Mouse (Mus musculus) liver, adult 2 months (tissue): ENCODE results near the gene Gtf3c2. TPM values are rescaled to one million over a fixed set of nuclear protein-coding genes. Genes with fewer than 3 reads are reported as not detected.

Experiments used
- DNase-seq: peaks from one replicate; pipeline ENCODE4 v3.0.0-alpha.2; 2011; ENCODE audit warnings: low read depth, low spot score; ENCODE audit errors: extremely low read depth
- H3K27ac ChIP-seq: fragments of 200-500 bp; replicated peaks from 2 replicates; pipeline ENCODE4 v1.5.1; 2012; ENCODE audit warnings: low read depth, mild to moderate bottlenecking, control low read depth, inconsistent platforms, low read length; ENCODE audit not compliant: insufficient read depth
- H3K27me3 ChIP-seq: fragments of 200-500 bp; 2 replicates; pipeline ENCODE4 v1.6.1; 2012; ENCODE audit warnings: mild to moderate bottlenecking, moderate library complexity, low read length, inconsistent platforms; ENCODE audit not compliant: control insufficient read depth, insufficient read depth
- H3K36me3 ChIP-seq: fragments of 200-500 bp; 2 replicates; pipeline ENCODE4 v1.6.1; 2012; ENCODE audit warnings: low read length, inconsistent platforms; ENCODE audit not compliant: control insufficient read depth, insufficient read depth
- H3K4me1 ChIP-seq: fragments of 200-500 bp; 2 replicates; pipeline ENCODE4 v1.6.1; 2011; ENCODE audit warnings: low read length; ENCODE audit not compliant: control insufficient read depth, insufficient read depth
- H3K4me3 ChIP-seq: fragments of 200-500 bp; 2 replicates; pipeline ENCODE4 v1.5.1; 2011; ENCODE audit warnings: low read depth, mild to moderate bottlenecking, control low read depth, low read length, moderate library complexity; ENCODE audit not compliant: insufficient read depth
- H3K79me2 ChIP-seq: fragments of 200-500 bp; 2 replicates; pipeline ENCODE4 v1.6.1; 2012; ENCODE audit warnings: inconsistent platforms, mild to moderate bottlenecking, low read length, moderate library complexity; ENCODE audit not compliant: control insufficient read depth, insufficient read depth
- H3K9ac ChIP-seq: fragments of 200-500 bp; 2 replicates; pipeline ENCODE4 v1.6.1; 2012; ENCODE audit warnings: low read depth, mild to moderate bottlenecking, control low read depth, inconsistent platforms, low read length
- CTCF ChIP-seq: fragments of 200-500 bp; IDR thresholded peaks from 2 replicates; pipeline ENCODE4 v1.5.1; 2011; ENCODE audit warnings: low read depth, low read length, control low read depth
- POLR2A ChIP-seq: fragments of 200-500 bp; IDR thresholded peaks from 2 replicates; pipeline ENCODE4 v1.6.1; 2011; ENCODE audit warnings: low read length, control low read depth; ENCODE audit not compliant: insufficient read depth; ENCODE audit errors: extremely low read depth
- WGBS: fragments of 180-500 bp; shearing (Covaris S2); methylation state at CpG from one replicate; pipeline ENCODE4 v1.1.7; 2018; 5-methylcytosine and 5-hydroxymethylcytosine counted together
- polyA plus RNA-seq: library from polyadenylated mRNA; depleted of rRNA; stranded (reverse); fragments of >200 nt; gene quantifications from 2 replicates; pipeline ENCODE4 v1.2.3, GENCODE M21; 2012
- total RNA-seq: library from RNA; depleted of rRNA; stranded (reverse); fragments of >200 nt; gene quantifications from 2 replicates; pipeline ENCODE4 v1.2.3, GENCODE M21; 2014

The Gtf3c2 gene
- total and polyA plus RNA-seq, 2 experiments = 10.9 to 33.0 TPM

DNA sequence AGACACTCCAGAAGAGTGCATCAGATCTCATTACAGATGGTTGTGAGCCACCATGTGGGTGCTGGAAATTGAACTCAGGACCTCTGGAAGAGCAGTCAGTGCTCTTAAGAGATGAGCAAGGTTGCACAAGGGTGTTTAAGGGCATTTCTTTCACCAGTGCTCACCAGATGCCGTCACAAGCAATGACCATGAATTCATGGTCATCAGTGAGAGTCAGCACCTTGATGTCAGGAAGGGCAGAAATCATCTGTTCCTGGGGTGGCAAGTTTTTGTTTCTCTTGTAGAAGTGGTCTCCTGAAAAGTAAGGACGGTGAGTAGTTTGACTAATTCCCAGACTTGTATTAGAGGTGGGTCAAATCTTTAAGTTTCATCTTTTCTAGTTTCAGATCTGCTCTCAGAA is 23.9 kb upstream of the Gtf3c2 start:
- Histone ChIP-seq H3K4me1 (peaks cover 4% of the 10 kb centered on the region), H3K79me2 (peaks cover 11% of the 10 kb centered on the region), H3K27me3 (no peaks in the 10 kb centered on the region), H3K4me3 (no peak overlapping the region), H3K27ac (no peak overlapping the region), H3K9ac (no peak overlapping the region), H3K36me3 (peaks cover 37% of the 10 kb centered on the region)
- WGBS = 97% methylated on average over 2 of the region's 2 CpGs
- no peak for DNase-seq
- TF ChIP-seq CTCF (no peak), POLR2A (no peak)

DNA sequence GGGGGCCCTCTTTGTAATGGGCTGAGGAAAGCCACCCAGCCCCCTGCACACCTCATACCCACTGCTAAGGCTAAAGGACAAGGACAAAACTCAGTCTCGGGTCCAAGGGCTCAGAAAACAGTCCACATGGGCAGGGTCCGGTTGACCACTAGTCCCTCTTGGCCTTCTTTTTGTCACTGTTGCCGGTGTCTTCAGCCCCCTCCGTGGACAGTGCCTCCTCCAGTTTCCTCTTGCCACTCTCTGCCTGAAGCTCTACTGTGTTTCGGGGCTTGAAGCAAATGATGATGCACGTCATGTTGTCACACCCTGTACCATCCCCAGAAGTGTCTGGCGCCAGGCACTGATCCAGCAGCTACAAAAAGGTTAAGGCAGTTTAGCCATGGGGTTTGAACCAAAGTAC is 23.0 kb upstream of the Gtf3c2 start:
- peaks cover 4% of the 10 kb centered on the region for H3K4me1 ChIP-seq
- H3K79me2 ChIP-seq = peaks cover 7% of the 10 kb centered on the region
- H3K36me3 ChIP-seq = peaks cover 40% of the 10 kb centered on the region
- peak overlapping the region; percentile 59; the same call in 1 of the 2 replicates for H3K27ac ChIP-seq
- no peaks in the 10 kb centered on the region for H3K27me3 ChIP-seq
- H3K9ac ChIP-seq = peak overlapping the region; percentile 76; the same call in 1 of the 2 replicates
- TF ChIP-seq POLR2A = no peak
- TF ChIP-seq CTCF = no peak
- WGBS = 88% methylated on average over 7 of the region's 7 CpGs
- H3K4me3 ChIP-seq = peak overlapping the region; percentile 66
- DNase-seq = no peak

DNA sequence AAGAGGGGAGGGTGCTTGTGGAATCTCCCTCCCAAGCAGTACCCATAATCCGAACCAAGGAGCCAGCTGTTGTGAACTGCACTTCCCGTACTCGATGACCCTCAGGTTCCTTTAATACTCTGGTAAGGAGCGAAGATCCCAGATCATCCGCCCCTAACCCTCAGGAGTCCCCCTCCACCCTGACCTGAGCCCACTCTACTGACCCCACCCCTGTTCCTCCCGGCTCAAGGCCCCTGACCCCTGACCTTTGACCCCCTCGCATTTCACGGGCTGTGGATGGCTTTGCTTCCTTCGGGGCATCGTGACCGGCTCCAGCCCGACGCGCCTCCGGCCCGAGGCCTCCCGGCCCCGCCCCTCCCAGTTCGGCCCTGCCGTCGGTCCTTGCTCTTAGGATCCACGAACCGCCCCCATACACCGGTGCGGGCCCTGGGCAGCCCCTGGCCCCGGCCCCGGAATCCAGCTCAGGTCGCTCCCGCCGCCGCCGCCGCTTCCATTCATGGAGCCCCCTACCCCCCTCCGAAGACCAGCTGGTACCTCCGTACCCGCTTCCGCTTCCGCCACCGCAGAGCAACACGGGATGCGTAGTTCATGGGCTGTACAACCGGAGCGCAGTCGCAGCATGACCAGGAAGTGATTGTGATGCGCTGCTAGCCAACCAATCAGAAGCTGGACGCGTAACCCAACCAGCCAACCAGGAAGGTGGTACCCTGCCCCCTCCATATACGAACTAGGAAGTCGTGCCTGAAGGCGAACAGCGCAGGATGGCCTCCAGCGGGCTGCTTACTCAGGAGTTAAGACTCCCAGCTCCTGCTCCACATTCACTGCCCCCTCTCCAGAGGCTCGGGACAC is 22.0 kb upstream of the Gtf3c2 start, which contains the start of gene Zfp513:
Zfp513 (minus strand) TSS at position 562 of the 849 bp plus-strand sequence.
- Histone ChIP-seq H3K4me3 (peak within 1 kb of the TSS; percentile 73), H3K27me3 (no peaks in the 10 kb centered on the region), H3K27ac (peak within 1 kb of the TSS; percentile 81), H3K9ac (peak within 1 kb of the TSS; percentile 81), H3K4me1 (peaks cover 4% of the 10 kb centered on the region), H3K79me2 (peaks cover 7% of the 10 kb centered on the region), H3K36me3 (peaks cover 37% of the 10 kb centered on the region)
- WGBS = 1% methylated on average over 53 of the region's 53 CpGs
- DNase-seq = peak; percentile 98
- TF ChIP-seq POLR2A (peak; percentile 89; the same call in 1 of the 2 replicates), CTCF (no peak)

DNA sequence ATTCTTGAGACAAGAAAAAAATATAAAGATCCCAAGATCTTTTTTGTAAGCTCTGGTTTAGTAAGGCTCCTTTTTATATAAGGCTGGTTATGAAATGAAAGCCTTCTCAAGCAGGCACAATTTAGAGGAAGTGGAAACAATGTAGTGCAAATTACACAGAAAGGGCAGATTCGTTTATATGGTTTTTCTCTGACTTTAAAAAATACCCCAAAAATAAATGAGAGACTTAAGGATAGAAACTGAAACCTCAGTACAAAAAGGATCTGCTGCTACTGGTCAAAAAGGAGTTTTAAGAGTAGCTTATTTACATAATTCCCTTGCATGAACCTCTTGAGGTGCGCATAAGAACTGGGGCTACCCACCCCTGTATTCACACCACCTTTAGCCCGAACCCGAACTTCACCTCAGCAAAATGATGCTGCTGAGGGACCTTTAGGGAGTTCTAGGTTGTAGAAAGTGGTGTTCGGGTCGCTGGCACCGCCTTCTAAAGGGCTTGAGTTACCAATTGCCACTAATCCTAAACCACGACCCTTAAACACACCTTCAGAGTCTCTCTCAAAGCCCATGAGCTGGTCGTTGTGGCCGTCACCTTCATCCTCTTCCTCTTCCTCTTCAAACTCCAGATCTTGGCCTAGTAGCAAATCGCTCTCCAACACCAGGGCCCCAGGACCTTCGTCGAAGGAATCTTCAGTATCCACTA is 21.2 kb upstream of the Gtf3c2 start:
- no peak for TF ChIP-seq CTCF
- no peak for TF ChIP-seq POLR2A

DNA sequence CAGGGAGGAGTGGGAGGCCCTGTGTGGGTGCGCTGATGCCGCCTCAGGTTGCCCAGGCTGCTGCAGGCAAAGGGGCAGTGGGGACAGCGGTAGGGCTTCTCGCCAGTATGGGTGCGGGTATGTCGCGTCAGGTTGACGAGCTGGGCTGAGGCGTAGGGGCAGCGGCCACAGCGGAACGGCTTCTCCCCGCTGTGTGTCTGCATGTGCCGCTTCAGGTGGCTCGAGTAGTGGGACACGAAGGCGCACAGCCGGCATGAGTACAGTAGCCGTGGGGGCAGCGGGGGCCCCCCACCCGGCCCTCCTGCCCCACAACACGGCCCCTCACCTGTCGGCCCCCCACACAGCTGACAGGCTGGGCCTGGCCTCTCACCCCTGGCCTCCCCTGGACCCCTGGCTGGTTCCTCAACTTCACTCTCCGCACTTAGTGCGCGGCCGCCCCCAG is 20.4 kb upstream of the Gtf3c2 start:
- no peak for DNase-seq
- peaks cover 4% of the 10 kb centered on the region for H3K4me1 ChIP-seq
- peaks cover 42% of the 10 kb centered on the region for H3K36me3 ChIP-seq
- no peaks in the 10 kb centered on the region for H3K27me3 ChIP-seq
- WGBS = 90% methylated on average over 27 of the region's 27 CpGs
- peaks cover 7% of the 10 kb centered on the region for H3K79me2 ChIP-seq
- H3K27ac ChIP-seq = no peak overlapping the region
- H3K9ac ChIP-seq = no peak overlapping the region
- TF ChIP-seq CTCF = no peak
- TF ChIP-seq POLR2A = no peak
- no peak overlapping the region for H3K4me3 ChIP-seq

More for the DNA sequence above, 21.2 kb upstream of the Gtf3c2 start:
- Histone ChIP-seq H3K36me3 (peaks cover 40% of the 10 kb centered on the region), H3K27me3 (no peaks in the 10 kb centered on the region), H3K79me2 (peaks cover 7% of the 10 kb centered on the region), H3K4me3 (peak overlapping the region; percentile 73), H3K9ac (peak overlapping the region; percentile 81), H3K4me1 (peaks cover 4% of the 10 kb centered on the region), H3K27ac (peak overlapping the region; percentile 81)
- no peak for DNase-seq
- 6% methylated on average over 13 of the region's 13 CpGs for WGBS
